Mouse (Mus musculus) frontal cortex, adult 2 months (tissue): ENCODE results near the gene Dtnb. TPM values are rescaled to one million over a fixed set of nuclear protein-coding genes. Genes with fewer than 3 reads are reported as not detected.
A peak's percentile ranks its signal among the peaks of the same experiment; 100 is the strongest.
"Not testable (repeated sequence)": the region's sequence is repeated elsewhere in the genome, so short reads cannot be mapped to it uniquely, and the experiment has no call there.

Experiments
- DNase-seq, 2 experiments: peaks; one replicate each; pipeline ENCODE4 v3.0.0; 2022; ENCODE audit warnings: low spot score in 1 of 2; ENCODE audit errors: extremely low spot score in 1 of 2
- polyA plus RNA-seq: library from polyadenylated mRNA; depleted of rRNA; stranded (reverse); fragments of >200 nt; gene quantifications from 2 replicates; pipeline ENCODE4 v1.2.3, GENCODE M21; 2012

Gene Dtnb
- polyA plus RNA-seq, 1 experiment: 137 TPM

GRCm38 (mm10) chr12:3657786-3658185 is 85.6 kb downstream of the Dtnb start:
- DNase-seq: no peak

GRCm38 (mm10) chr12:3659554-3660311 is 87.6 kb downstream of the Dtnb start:
- no peak for DNase-seq

- peak in 1 of 2 experiments; percentile 74 for DNase-seq
Observed at GRCm38 (mm10) chr12:3660985-3661635, 88.9 kb downstream of the Dtnb start.

- peak in 1 of 2 experiments; percentile 28 for DNase-seq
Observed at GRCm38 (mm10) chr12:3662660-3663059, 90.5 kb downstream of the Dtnb start.

- no peak for DNase-seq
Observed at GRCm38 (mm10) chr12:3663386-3663785, 91.2 kb downstream of the Dtnb start.

- DNase-seq: no peak
Observed at GRCm38 (mm10) chr12:3669971-3670381, 97.8 kb downstream of the Dtnb start.

- no peak for DNase-seq
Observed at GRCm38 (mm10) chr12:3671117-3671516, 98.9 kb downstream of the Dtnb start.

GRCm38 (mm10) chr12:3672786-3673185 is 100.6 kb downstream of the Dtnb start:
- DNase-seq: no peak

- DNase-seq: no peak
Observed at GRCm38 (mm10) chr12:3673886-3674285, 101.7 kb downstream of the Dtnb start.

GRCm38 (mm10) chr12:3674913-3675312 is 102.7 kb downstream of the Dtnb start:
- peak; percentile 81 to 91 for DNase-seq

- no peak for DNase-seq
Observed at GRCm38 (mm10) chr12:3680721-3681120, 108.5 kb downstream of the Dtnb start.

- DNase-seq: no peak
Observed at GRCm38 (mm10) chr12:3683041-3683440, 110.9 kb downstream of the Dtnb start.

- no peak for DNase-seq
Observed at GRCm38 (mm10) chr12:3686419-3686940, 114.3 kb downstream of the Dtnb start.

GRCm38 (mm10) chr12:3690926-3691529 is 118.8 kb downstream of the Dtnb start:
- DNase-seq: not testable (repeated sequence)

- DNase-seq: no peak
Observed at GRCm38 (mm10) chr12:3692795-3693392, 120.7 kb downstream of the Dtnb start.

GRCm38 (mm10) chr12:3695741-3696501 is 123.7 kb downstream of the Dtnb start:
- peak in 1 of 2 experiments; percentile 83 for DNase-seq

GRCm38 (mm10) chr12:3700503-3700902 is 128.3 kb downstream of the Dtnb start:
- DNase-seq: no peak

- DNase-seq: no peak
Observed at GRCm38 (mm10) chr12:3702903-3703302, 130.7 kb downstream of the Dtnb start.

GRCm38 (mm10) chr12:3719151-3719721 is 147.1 kb downstream of the Dtnb start:
- peak in 1 of 2 experiments; percentile 25 for DNase-seq

GRCm38 (mm10) chr12:3720527-3720926 is 148.3 kb downstream of the Dtnb start:
- DNase-seq: no peak
